Mouse (Mus musculus) layer of hippocampus, adult 11-12 months (tissue): ENCODE measurements at regions not wholly inside any gene's neighbourhood (a gene's known extent, or its start where the extent isn't known, plus 50 kb on each side); places are given as distances from the start of the nearest gene placed in this dataset.

Source experiments
- DNase-seq: peaks from one replicate; pipeline ENCODE4 v3.0.0; 2022; ENCODE audit warnings: low spot score

- no peak for DNase-seq
These were observed 518.3 kb upstream of the Nr2f1 start for GRCm38 (mm10) chr13:78717686-78718431.

- DNase-seq = no peak
These were observed 517.6 kb upstream of the Nr2f1 start for GRCm38 (mm10) chr13:78717159-78717558.

GRCm38 (mm10) chr13:78704693-78705092 is 505.1 kb upstream of the Nr2f1 start:
- no peak for DNase-seq

GRCm38 (mm10) chr13:78697814-78698519 is 498.4 kb upstream of the Nr2f1 start:
- no peak for DNase-seq

DNA sequence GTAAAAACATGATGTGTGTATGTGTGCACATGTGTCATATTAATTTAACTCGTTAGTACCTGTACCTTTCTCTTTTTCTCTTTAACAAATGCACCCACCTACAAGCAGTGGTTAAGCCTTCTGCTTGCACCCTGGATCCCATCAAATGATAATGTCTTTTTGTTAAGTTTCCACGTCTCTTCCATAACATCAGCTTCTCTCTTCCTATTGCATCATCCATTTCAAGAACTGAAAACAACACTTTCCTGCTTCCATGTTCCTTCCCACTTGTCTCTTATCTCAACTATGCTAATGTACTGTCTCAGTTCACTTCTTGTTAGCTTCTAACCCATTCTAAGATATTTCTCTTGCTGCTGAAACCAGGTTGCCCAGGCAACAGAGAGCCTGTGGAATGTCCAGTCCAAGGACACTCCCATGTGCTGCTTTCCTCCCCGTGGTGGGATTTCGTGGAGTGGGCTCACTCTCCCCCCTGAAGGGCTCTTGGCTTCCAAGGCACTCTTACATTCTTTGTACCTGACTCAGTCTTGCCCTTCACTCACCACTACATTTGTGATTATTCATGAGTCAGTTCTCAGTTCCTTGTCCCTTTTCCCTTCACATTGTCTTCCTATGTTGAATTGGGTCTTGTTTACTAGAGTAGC is 479.8 kb upstream of the Nr2f1 start:
- no peak for DNase-seq

- no peak for DNase-seq
These were observed 478.7 kb upstream of the Nr2f1 start for GRCm38 (mm10) chr13:78678241-78678640.

GRCm38 (mm10) chr13:78658285-78658684 is 458.7 kb upstream of the Nr2f1 start:
- DNase-seq = no peak

GRCm38 (mm10) chr13:78656766-78657165 is 457.2 kb upstream of the Nr2f1 start:
- DNase-seq = no peak

- DNase-seq = no peak
These were observed 456.6 kb upstream of the Nr2f1 start for GRCm38 (mm10) chr13:78656196-78656595.

GRCm38 (mm10) chr13:78650824-78651223 is 451.3 kb upstream of the Nr2f1 start:
- DNase-seq = no peak

GRCm38 (mm10) chr13:78644556-78644955 is 445.0 kb upstream of the Nr2f1 start:
- DNase-seq = no peak

- DNase-seq = no peak
These were observed 443.5 kb upstream of the Nr2f1 start for GRCm38 (mm10) chr13:78643023-78643422.

GRCm38 (mm10) chr13:78642443-78642729 is 442.8 kb upstream of the Nr2f1 start:
- no peak for DNase-seq

GRCm38 (mm10) chr13:78641687-78642442 is 442.3 kb upstream of the Nr2f1 start:
- DNase-seq = no peak

DNA sequence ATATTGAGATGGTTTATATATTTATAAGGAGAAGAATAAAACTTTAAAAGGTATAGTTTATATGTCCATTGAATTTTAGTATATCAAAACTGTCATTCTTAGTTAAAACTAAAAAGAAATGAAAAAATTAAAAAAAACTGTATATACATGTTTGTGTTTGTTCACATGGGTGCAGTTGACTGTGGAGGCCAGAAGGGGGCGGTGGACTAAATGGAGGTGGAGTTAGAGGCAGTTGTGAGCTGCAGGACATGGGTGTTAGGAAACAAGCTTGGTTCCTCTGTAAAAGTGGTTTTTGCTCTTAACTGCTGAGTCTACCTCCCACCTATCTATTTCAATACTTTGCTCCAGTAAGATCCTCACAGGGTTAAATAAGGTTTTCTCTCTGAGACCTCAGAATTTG is 440.8 kb upstream of the Nr2f1 start:
- no peak for DNase-seq

DNA sequence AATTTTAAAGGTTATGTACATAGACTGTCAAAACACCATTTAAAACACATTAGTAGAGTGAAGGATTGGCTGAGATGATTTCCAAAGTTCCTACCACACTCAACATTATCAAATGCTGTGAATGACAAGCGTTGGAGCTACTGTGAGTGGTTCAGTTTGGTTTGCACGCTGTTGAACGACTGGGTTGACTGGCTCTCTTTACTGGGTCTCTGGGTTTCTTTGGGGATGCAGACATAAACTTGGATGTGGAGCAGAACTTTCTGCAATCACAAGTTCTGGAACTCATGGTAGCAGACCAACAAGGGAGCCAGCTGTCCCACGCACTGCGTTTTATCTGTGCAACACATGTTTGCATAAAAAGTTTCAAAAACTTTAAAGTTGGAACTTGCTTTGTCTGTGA is 438.9 kb upstream of the Nr2f1 start:
- no peak for DNase-seq

DNA sequence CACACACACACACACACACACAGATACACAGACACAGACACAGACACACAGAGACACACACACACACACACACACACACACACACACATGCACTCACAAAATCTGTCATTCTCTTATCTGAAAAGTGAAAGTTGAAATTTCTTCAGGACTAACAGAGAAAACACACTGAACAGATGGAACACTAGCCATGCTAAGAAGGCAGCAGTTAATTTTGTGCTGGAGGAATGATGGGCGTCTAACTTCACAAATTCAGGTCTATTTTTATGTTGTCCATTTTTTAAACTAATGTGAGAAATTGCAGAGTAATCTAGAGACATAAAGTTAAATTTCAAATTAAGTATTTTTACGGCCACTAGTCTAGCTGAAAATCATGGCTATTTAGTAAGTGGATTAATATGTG is 432.1 kb upstream of the Nr2f1 start:
- no peak for DNase-seq

DNA sequence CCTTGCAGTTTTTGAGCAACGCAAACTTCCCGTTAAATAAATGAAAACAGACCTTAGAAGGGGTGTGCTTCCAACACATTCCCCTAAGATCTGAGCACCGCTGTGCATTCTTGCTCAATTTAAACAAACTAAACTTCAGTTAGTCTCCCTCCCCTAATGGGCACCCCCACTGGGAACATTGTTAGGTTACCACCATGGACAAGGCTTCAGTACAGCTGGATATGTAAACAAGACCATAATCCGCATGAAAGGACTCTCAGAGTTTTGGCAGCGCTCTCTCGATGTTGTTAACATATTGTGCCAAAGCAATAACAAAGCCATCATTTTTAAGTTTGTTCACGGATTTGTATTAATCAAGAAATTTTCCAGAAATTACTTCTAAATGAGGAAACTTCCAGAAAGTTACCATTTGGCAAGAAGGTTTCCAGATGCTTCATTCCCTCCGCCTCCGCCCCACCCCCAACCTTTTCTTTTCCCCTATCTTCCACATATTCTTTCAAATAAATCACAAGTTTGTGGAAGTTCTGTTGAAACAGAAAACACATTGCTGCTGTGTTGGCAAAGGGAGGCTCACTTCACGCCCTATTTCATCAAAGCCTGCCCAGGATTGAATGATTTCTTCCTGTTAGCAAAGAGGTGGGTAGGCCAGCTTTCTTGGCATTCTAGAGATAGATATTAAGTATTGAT is 429.6 kb upstream of the Nr2f1 start:
- DNase-seq = peak; percentile 11

DNA sequence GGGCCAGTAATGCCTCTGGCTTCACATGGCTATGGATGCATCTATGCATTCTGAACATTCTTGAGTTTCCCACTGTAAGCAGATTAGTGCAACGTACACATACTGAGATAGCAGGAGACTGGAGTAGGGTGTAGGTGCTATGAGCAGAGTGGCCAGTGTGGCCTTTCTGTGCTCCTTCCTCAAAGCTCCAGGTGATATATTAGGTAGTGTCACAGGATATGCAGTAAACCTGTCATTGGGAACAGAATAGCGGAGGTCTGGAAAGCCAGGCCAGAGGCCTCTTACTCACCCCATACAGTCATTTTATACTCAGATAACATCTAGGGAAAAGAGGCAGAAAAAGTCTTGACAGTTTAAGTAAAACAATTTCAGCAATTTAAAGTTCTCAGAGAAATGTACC is 424.1 kb upstream of the Nr2f1 start:
- DNase-seq = no peak

DNA sequence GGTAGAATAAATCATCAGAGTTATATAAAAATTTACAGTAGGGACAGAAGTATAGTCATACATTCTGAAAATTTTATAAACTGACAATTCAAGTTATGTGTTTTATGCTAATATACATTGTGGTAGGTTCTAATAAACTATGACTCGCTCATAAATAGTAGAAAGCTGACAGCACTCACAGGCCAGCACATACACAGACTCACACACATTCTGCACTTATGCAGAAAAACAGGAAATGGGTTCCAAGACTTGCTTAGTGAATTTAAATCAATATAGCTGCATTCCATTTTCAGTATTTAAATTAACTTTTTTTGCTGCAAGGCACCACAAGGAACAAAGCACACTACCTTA is 403.3 kb upstream of the Nr2f1 start:
- DNase-seq = no peak

DNA sequence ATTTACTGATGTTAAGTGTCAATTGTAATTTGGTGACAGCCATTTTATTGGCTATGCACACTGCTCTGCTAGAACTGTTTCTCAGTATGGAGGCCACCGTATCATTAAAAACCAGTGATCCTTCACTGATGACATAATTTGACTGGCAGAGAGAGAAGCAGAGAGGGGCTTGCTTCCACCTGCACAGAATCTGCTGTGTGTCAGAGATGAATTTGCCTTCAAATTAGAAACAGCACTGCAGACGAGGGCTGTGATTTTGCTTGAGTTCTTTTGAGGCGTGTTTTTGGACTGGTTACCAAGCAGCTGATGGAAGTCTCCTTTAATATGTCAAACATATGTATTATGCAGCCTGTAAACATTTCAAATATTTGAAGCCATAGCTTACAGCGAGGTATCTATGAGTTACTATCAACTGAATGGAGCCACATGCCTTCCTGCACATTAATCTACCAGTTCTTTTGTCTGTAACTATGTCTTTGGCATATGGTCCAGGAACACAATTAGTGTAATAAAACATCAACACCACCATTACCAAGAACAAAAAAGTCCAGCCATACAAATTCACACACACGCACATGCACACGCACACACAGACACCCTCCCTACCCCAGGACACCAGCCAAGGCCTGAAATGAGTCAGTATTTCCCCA is 402.8 kb upstream of the Nr2f1 start:
- DNase-seq = no peak
